8 mouse cellular contexts compared by ENCODE assay signal in the genomic region with DNA sequence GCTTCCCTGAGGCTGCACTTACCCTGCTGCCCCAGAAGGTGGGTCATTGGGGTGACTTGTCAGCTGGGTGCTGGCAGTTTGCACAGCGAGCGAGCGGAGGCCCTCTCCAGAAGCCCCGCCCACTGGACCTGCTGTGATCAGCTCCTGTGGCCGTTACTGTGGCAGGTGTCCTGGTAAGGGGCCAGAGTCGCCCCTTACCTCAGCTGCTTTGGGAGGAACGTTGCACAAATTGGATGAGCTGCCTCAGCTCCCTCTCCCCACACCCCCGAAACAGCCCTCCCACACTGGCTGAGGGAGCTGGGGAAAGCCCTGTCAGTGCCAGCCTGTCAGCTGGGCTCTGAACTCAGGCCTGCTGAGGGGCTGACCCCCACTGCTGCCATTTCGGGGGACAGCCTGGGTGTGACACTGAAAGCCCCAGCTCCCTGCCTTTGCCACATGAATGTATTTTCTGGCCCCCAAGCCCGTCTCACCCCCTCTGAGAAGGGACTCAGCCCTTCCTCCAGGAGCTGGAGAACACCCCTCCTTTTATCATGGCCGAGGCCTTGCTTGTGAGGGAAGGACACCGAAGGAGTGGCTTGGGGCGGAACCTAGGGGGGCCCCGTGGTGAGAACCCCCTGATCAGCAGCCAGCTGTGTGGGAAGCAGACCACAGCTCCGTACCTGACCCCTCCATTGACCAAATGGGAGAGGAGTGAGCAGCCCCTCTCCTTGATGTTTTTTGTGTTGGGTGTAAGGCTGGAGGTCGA. TPM values are rescaled to one million over a fixed set of nuclear protein-coding genes. Genes with fewer than 3 reads are reported as not detected.
DNase-seq lines count a peak whose midpoint lies in the region; ATAC-seq and TF ChIP-seq lines count a peak whose summit lies in the region.

No protein-coding gene starts in this region.

- no peak overlapping the region for H3K4me2 ChIP-seq in forebrain, embryonic 12.5 days
- H3K4me2 ChIP-seq in stomach, embryonic 15.5 days = no peak overlapping the region

- no peaks in the 10 kb centered on the region for H3K9me3 ChIP-seq in forebrain, embryonic 12.5 days
- H3K9me3 ChIP-seq in stomach, embryonic 15.5 days = no peaks in the 10 kb centered on the region

- H3K27ac ChIP-seq in forebrain, embryonic 12.5 days = peak overlapping the region; percentile 81
- no peak overlapping the region for H3K27ac ChIP-seq in kidney, adult 2 months (ENCODE audit: insufficient read depth, low read depth, low read length)
- peak overlapping the region; percentile 51 for H3K27ac ChIP-seq in stomach, embryonic 15.5 days

- peak overlapping the region; percentile 21; the same call in 1 of the 2 replicates for H3K9ac ChIP-seq in forebrain, embryonic 12.5 days
- H3K9ac ChIP-seq in stomach, embryonic 15.5 days = no peak overlapping the region

- peak; percentile 55 for DNase-seq in CD4-positive, CD25-positive, alpha-beta regulatory T cell, adult 2 months (ENCODE audit: low read depth, low spot score)
- peak; percentile 47 for DNase-seq in ovary, postnatal 36 days (ENCODE audit: low spot score)
- no peak for DNase-seq in ovary, postnatal 10 days (ENCODE audit: low spot score)
- peak; percentile 57 for DNase-seq in kidney, adult 2 months
- peak; percentile 59 for DNase-seq in lung, postnatal 14 days

- peaks cover 42% of the 10 kb centered on the region for H3K4me1 ChIP-seq in forebrain, embryonic 12.5 days
- peaks cover 4% of the 10 kb centered on the region; the same call in 1 of the 2 replicates for H3K4me1 ChIP-seq in kidney, adult 2 months (ENCODE audit: control insufficient read depth, insufficient read depth, low read length)
- H3K4me1 ChIP-seq in stomach, embryonic 15.5 days = peaks cover 24% of the 10 kb centered on the region

- ATAC-seq in CD4-positive, CD25-positive, alpha-beta regulatory T cell, adult 4 months = no peak
- no peak for ATAC-seq in forebrain, embryonic 12.5 days (ENCODE audit: low FRiP score)
- no peak for ATAC-seq in stomach, embryonic 15.5 days (ENCODE audit: insufficient read depth, low FRiP score, low read depth)

- H3K27me3 ChIP-seq in forebrain, embryonic 12.5 days = no peaks in the 10 kb centered on the region
- no peaks in the 10 kb centered on the region for H3K27me3 ChIP-seq in kidney, adult 2 months (replicated peaks; ENCODE audit: control insufficient read depth, insufficient read depth, low read length)
- H3K27me3 ChIP-seq in stomach, embryonic 15.5 days (replicated peaks) = no peaks in the 10 kb centered on the region

- TF ChIP-seq CTCF in kidney, adult 2 months (conservative IDR thresholded peaks at IDR 0.05; ENCODE audit: insufficient read depth, insufficient read length, low read depth, low read length) = peak; percentile 16; the same call in 1 of the 2 replicates

- peaks cover 86% of the 10 kb centered on the region for H3K36me3 ChIP-seq in forebrain, embryonic 12.5 days (replicated peaks)
- peaks cover 11% of the 10 kb centered on the region for H3K36me3 ChIP-seq in kidney, adult 2 months (ENCODE audit: control insufficient read depth, insufficient read depth, low read length)
- peaks cover 69% of the 10 kb centered on the region for H3K36me3 ChIP-seq in stomach, embryonic 15.5 days

- WGBS in forebrain, embryonic 12.5 days = 45% methylated on average over 16 of the region's 16 CpGs
- 38% methylated on average over 16 of the region's 16 CpGs for WGBS in kidney, adult 2 months
- 34% methylated on average over 16 of the region's 16 CpGs for WGBS in stomach, embryonic 15.5 days

- TF ChIP-seq POLR2A in kidney, adult 2 months (IDR thresholded peaks at IDR 0.05; ENCODE audit: low read depth, low read length) = no peak

- no peak overlapping the region for H3K4me3 ChIP-seq in forebrain, embryonic 12.5 days (replicated peaks)
- H3K4me3 ChIP-seq in kidney, adult 2 months (ENCODE audit: insufficient read depth, low read depth, low read length) = no peak overlapping the region
- H3K4me3 ChIP-seq in stomach, embryonic 15.5 days (replicated peaks) = no peak overlapping the region

RNA-seq across cellular contexts. Expression of a gene that starts 6.7 kb away (rescaled TPM):
- not detected for polyA plus RNA-seq in CD4-positive, CD25-positive, alpha-beta regulatory T cell, adult 4 months (2017; shearing (Covaris generic))
- polyA plus RNA-seq in forebrain, embryonic 12.5 days (2016; fragmentation: Nextera tagmentation; extraction: Ambion mirVana) = 0.38 and 0.47 TPM in 2 replicates
- 0.38 TPM in 1 of 2 replicates, not detected in the other for polyA plus RNA-seq in kidney, adult 2 months (2012; rRNA removed)
- polyA plus RNA-seq in stomach, embryonic 15.5 days (2015; fragmentation: Nextera tagmentation; extraction: Ambion mirVana) = not detected in 2 replicates

RNA-seq across cellular contexts. Expression of a gene that starts 6.9 kb away (rescaled TPM):
- polyA plus RNA-seq in CD4-positive, CD25-positive, alpha-beta regulatory T cell, adult 4 months (2017; shearing (Covaris generic)) = 10 to 100 TPM; 36.8 to 66.7 TPM
- 411 and 417 TPM in 2 replicates for polyA plus RNA-seq in forebrain, embryonic 12.5 days (2016; fragmentation: Nextera tagmentation; extraction: Ambion mirVana)
- 645 and 701 TPM in 2 replicates for polyA plus RNA-seq in kidney, adult 2 months (2012; rRNA removed)
- polyA plus RNA-seq in stomach, embryonic 15.5 days (2015; fragmentation: Nextera tagmentation; extraction: Ambion mirVana) = 359 and 366 TPM in 2 replicates

RNA-seq across cellular contexts. Expression of a gene that starts 8.0 kb away (rescaled TPM):
- 10 to 100 TPM; 35.6 to 36.1 TPM for polyA plus RNA-seq in CD4-positive, CD25-positive, alpha-beta regulatory T cell, adult 4 months (2017; shearing (Covaris generic))
- 18.7 TPM in 2 replicates for polyA plus RNA-seq in forebrain, embryonic 12.5 days (2016; fragmentation: Nextera tagmentation; extraction: Ambion mirVana)
- polyA plus RNA-seq in kidney, adult 2 months (2012; rRNA removed) = 24.4 and 26.9 TPM in 2 replicates
- polyA plus RNA-seq in stomach, embryonic 15.5 days (2015; fragmentation: Nextera tagmentation; extraction: Ambion mirVana) = 10.2 and 12.2 TPM in 2 replicates

RNA-seq across cellular contexts. Expression of a gene that starts 24.0 kb away (rescaled TPM):
- polyA plus RNA-seq in CD4-positive, CD25-positive, alpha-beta regulatory T cell, adult 4 months (2017; shearing (Covaris generic)) = 10 to 100 TPM; 44.2 to 57.4 TPM
- 61.6 and 62.1 TPM in 2 replicates for polyA plus RNA-seq in forebrain, embryonic 12.5 days (2016; fragmentation: Nextera tagmentation; extraction: Ambion mirVana)
- 38.9 and 39.1 TPM in 2 replicates for polyA plus RNA-seq in kidney, adult 2 months (2012; rRNA removed)
- polyA plus RNA-seq in stomach, embryonic 15.5 days (2015; fragmentation: Nextera tagmentation; extraction: Ambion mirVana) = 52.4 and 54.6 TPM in 2 replicates

RNA-seq across cellular contexts. Expression of a gene that starts 27.0 kb away (rescaled TPM):
- polyA plus RNA-seq in CD4-positive, CD25-positive, alpha-beta regulatory T cell, adult 4 months (2017; shearing (Covaris generic)) = not detected
- 76.1 and 80.3 TPM in 2 replicates for polyA plus RNA-seq in forebrain, embryonic 12.5 days (2016; fragmentation: Nextera tagmentation; extraction: Ambion mirVana)
- 0.12 and 0.16 TPM in 2 replicates for polyA plus RNA-seq in kidney, adult 2 months (2012; rRNA removed)
- 4.5 and 5.1 TPM in 2 replicates for polyA plus RNA-seq in stomach, embryonic 15.5 days (2015; fragmentation: Nextera tagmentation; extraction: Ambion mirVana)
